Mouse (Mus musculus): Measurements from ENCODE around the gene Efcab7.

GRCm38 (mm10) chr4:99926380-99926779 is 97.4 kb downstream of the Efcab7 start:
- TF ChIP-seq CTCF (IDR thresholded peaks at IDR 0.05; ENCODE audit: borderline replicate concordance, extremely low read depth, insufficient read depth, insufficient read length), result no peak
- TF ChIP-seq POLR2A (IDR thresholded peaks at IDR 0.05; ENCODE audit: borderline replicate concordance, extremely low read depth, insufficient read depth, insufficient read length, poor library complexity, severe bottlenecking), result no peak
